Mouse (Mus musculus) liver, embryonic 14.5 days (tissue): ENCODE measurements around the gene Pex13.

Source experiments
- CTCF ChIP-seq: IDR thresholded peaks from 2 replicates; pipeline ENCODE4 v1.5.1; 2016; ENCODE audit warnings: antibody characterized with exemption, low read depth, control low read depth
- EP300 ChIP-seq: IDR thresholded peaks from 2 replicates; pipeline ENCODE4 v1.6.1; 2016; ENCODE audit warnings: antibody characterized with exemption, low read depth

GRCm38 (mm10) chr11:23618995-23619394, 46.8 kb downstream of the Pex13 start:
- no peak for TF ChIP-seq CTCF
- TF ChIP-seq EP300 = no peak
